Mouse (Mus musculus) ES-Bruce4 (cell line): ENCODE results near the gene Tmem248. TPM values are rescaled to one million over a fixed set of nuclear protein-coding genes. Genes with fewer than 3 reads are reported as not detected.

ENCODE experiments used
- H3K27ac ChIP-seq: 2 replicates; pipeline ENCODE4 v1.5.1; 2012; ENCODE audit warnings: low read length, inconsistent platforms; ENCODE audit not compliant: insufficient read depth
- H3K27me3 ChIP-seq: 2 replicates; pipeline ENCODE4 v1.6.1; 2012; ENCODE audit warnings: mild to moderate bottlenecking, low read length, inconsistent platforms; ENCODE audit not compliant: control insufficient read depth, poor library complexity, insufficient read depth, severe bottlenecking
- H3K36me3 ChIP-seq: 2 replicates; pipeline ENCODE4 v1.6.1; 2012; ENCODE audit warnings: inconsistent platforms, mild to moderate bottlenecking, low read length, moderate library complexity; ENCODE audit not compliant: control insufficient read depth, poor library complexity, insufficient read depth, severe bottlenecking
- H3K4me1 ChIP-seq: one replicate; pipeline ENCODE4 v1.8.1; 2011; ENCODE audit warnings: low read length; ENCODE audit not compliant: control insufficient read depth, insufficient read depth
- H3K4me3 ChIP-seq: 2 replicates; pipeline ENCODE4 v1.5.1; 2011; ENCODE audit warnings: low read depth, mild to moderate bottlenecking, low read length
- H3K9ac ChIP-seq: 2 replicates; pipeline ENCODE4 v1.6.1; 2012; ENCODE audit warnings: low read depth, mild to moderate bottlenecking, inconsistent platforms; ENCODE audit not compliant: poor library complexity, severe bottlenecking
- H3K9me3 ChIP-seq: replicated peaks from 2 replicates; pipeline ENCODE4 v1.6.1; 2012; ENCODE audit warnings: mild to moderate bottlenecking, low read length, inconsistent platforms; ENCODE audit not compliant: control insufficient read depth, poor library complexity, insufficient read depth, severe bottlenecking
- CTCF ChIP-seq: IDR thresholded peaks from one replicate; pipeline ENCODE4 v1.8.1; 2011; ENCODE audit warnings: low read depth, low read length
- EP300 ChIP-seq: IDR thresholded peaks from 2 replicates; pipeline ENCODE4 v1.6.1; 2011; ENCODE audit warnings: low read depth, low read length; ENCODE audit not compliant: insufficient read depth
- POLR2A ChIP-seq: IDR thresholded peaks from one replicate; pipeline ENCODE4 v1.8.1; 2011; ENCODE audit warnings: low read length; ENCODE audit not compliant: insufficient read depth
- polyA plus RNA-seq: library from polyadenylated mRNA; stranded (reverse); fragments of >200 nt; gene quantifications from 2 replicates; pipeline ENCODE4 v1.2.4, GENCODE M21; 2011; ENCODE audit warnings: low read depth; ENCODE audit not compliant: missing spikeins, insufficient read depth, insufficient read length

Gene Tmem248
- polyA plus RNA-seq: 60.2 and 63.9 TPM in 2 replicates

GRCm38 (mm10) chr5:130216781-130217180, at the start of gene Tmem248:
Tmem248 (plus strand) TSS chr5:130217081.
- Histone ChIP-seq H3K9me3 (no peaks in the 10 kb centered on the region), H3K9ac (no peak within 1 kb of the TSS), H3K27ac (no peak within 1 kb of the TSS), H3K36me3 (peaks cover 3% of the 10 kb centered on the region; the same call in 1 of the 2 replicates), H3K4me3 (no peak within 1 kb of the TSS), H3K27me3 (no peaks in the 10 kb centered on the region), H3K4me1 (no peaks in the 10 kb centered on the region)
- TF ChIP-seq CTCF: no peak

GRCm38 (mm10) chr5:130169109-130169508, 47.8 kb upstream of the Tmem248 start:
- no peak overlapping the region for H3K9ac ChIP-seq

GRCm38 (mm10) chr5:130170666-130171422, 46.0 kb upstream of the Tmem248 start:
- H3K4me1 ChIP-seq: no peaks in the 10 kb centered on the region
- peak overlapping the region; percentile 75 for H3K4me3 ChIP-seq
- no peak overlapping the region for H3K27ac ChIP-seq
- H3K9ac ChIP-seq: peak overlapping the region; percentile 91
- H3K9me3 ChIP-seq: 0 out of 2 replicates have a peak, but pooled peaks cover 3% of the 10 kb centered on the region
- H3K36me3 ChIP-seq: no peaks in the 10 kb centered on the region
- no peaks in the 10 kb centered on the region for H3K27me3 ChIP-seq
- TF ChIP-seq EP300 (no peak), CTCF (no peak), POLR2A (no peak)

More at GRCm38 (mm10) chr5:130169109-130169508, 47.8 kb upstream of the Tmem248 start:
- Histone ChIP-seq H3K27ac (no peak overlapping the region), H3K36me3 (no peaks in the 10 kb centered on the region), H3K4me3 (no peak overlapping the region), H3K4me1 (no peaks in the 10 kb centered on the region), H3K27me3 (no peaks in the 10 kb centered on the region), H3K9me3 (0 out of 2 replicates have a peak, but pooled peaks cover 3% of the 10 kb centered on the region)
- TF ChIP-seq POLR2A: no peak
- no peak for TF ChIP-seq EP300
- TF ChIP-seq CTCF: no peak

GRCm38 (mm10) chr5:130171423-130171954, 45.4 kb upstream of the Tmem248 start, which contains the start of gene Rabgef1:
Rabgef1 (plus strand) TSS chr5:130171798.
- no peaks in the 10 kb centered on the region for H3K27me3 ChIP-seq
- no peaks in the 10 kb centered on the region for H3K4me1 ChIP-seq
- H3K4me3 ChIP-seq: peak within 1 kb of the TSS; percentile 91
- H3K27ac ChIP-seq: no peak within 1 kb of the TSS
- H3K9ac ChIP-seq: peak within 1 kb of the TSS; percentile 91
- 0 out of 2 replicates have a peak, but pooled peaks cover 3% of the 10 kb centered on the region for H3K9me3 ChIP-seq
- TF ChIP-seq POLR2A (peak; percentile 93), EP300 (no peak)
- H3K36me3 ChIP-seq: no peaks in the 10 kb centered on the region

- H3K9ac ChIP-seq: peak overlapping the region; percentile 91
These were observed 44.8 kb upstream of the Tmem248 start for GRCm38 (mm10) chr5:130171956-130172601.

More at GRCm38 (mm10) chr5:130171956-130172601, 44.8 kb upstream of the Tmem248 start:
- no peak for TF ChIP-seq CTCF
- TF ChIP-seq POLR2A: no peak
- TF ChIP-seq EP300: no peak
- no peaks in the 10 kb centered on the region for H3K27me3 ChIP-seq
- H3K36me3 ChIP-seq: no peaks in the 10 kb centered on the region
- H3K9me3 ChIP-seq: 0 out of 2 replicates have a peak, but pooled peaks cover 3% of the 10 kb centered on the region
- H3K4me3 ChIP-seq: peak overlapping the region; percentile 91
- no peaks in the 10 kb centered on the region for H3K4me1 ChIP-seq
- H3K27ac ChIP-seq: no peak overlapping the region
